Mouse (Mus musculus) forebrain, embryonic 16.5 days (tissue): Measurements from ENCODE around the gene Mzf1. TPM values are rescaled to one million over a fixed set of nuclear protein-coding genes. Genes with fewer than 3 reads are reported as not detected.

ENCODE experiments used
- ATAC-seq: fragments of 200-750 bp; cut with Nextera tagmentation; 2 replicates; pipeline ENCODE4 v1.8.0; 2017; ENCODE audit warnings: mild to moderate bottlenecking, moderate library complexity
- H3K27ac ChIP-seq: fragments of 300-500 bp; sonication (generic); 2 replicates; pipeline ENCODE4 v1.5.1; 2014; ENCODE audit warnings: low read length, control low read depth
- H3K27me3 ChIP-seq: fragments of 300-500 bp; sonication (generic); replicated peaks from 2 replicates; pipeline ENCODE4 v1.6.1; 2014; ENCODE audit warnings: low read length; ENCODE audit not compliant: control insufficient read depth, insufficient read depth
- H3K36me3 ChIP-seq: fragments of 300-500 bp; sonication (generic); 2 replicates; pipeline ENCODE4 v1.6.1; 2014; ENCODE audit not compliant: control insufficient read depth, insufficient read depth
- H3K4me1 ChIP-seq: fragments of 300-500 bp; sonication (generic); replicated peaks from 2 replicates; pipeline ENCODE4 v1.6.1; 2014; ENCODE audit warnings: low read length; ENCODE audit not compliant: control insufficient read depth, insufficient read depth
- H3K4me2 ChIP-seq: fragments of 300-500 bp; sonication (generic); 2 replicates; pipeline ENCODE4 v1.6.1; 2014; ENCODE audit warnings: mild to moderate bottlenecking, low read length, control low read depth
- H3K4me3 ChIP-seq: fragments of 300-500 bp; sonication (generic); replicated peaks from 2 replicates; pipeline ENCODE4 v1.5.1; 2014; ENCODE audit warnings: mild to moderate bottlenecking, low read length, control low read depth
- H3K9ac ChIP-seq: fragments of 300-500 bp; sonication (generic); replicated peaks from 2 replicates; pipeline ENCODE4 v1.6.1; 2014; ENCODE audit warnings: low read depth, low read length, control low read depth
- H3K9me3 ChIP-seq: fragments of 300-500 bp; sonication (generic); 2 replicates; pipeline ENCODE4 v1.6.1; 2016; ENCODE audit warnings: low read length; ENCODE audit not compliant: control insufficient read depth
- WGBS: fragments of 180-500 bp; shearing (Covaris S2); extraction: QIAGEN DNeasy Blood & Tissue Kit; methylation state at CpG from one replicate; pipeline ENCODE4 v1.1.7; 2014; 5-methylcytosine and 5-hydroxymethylcytosine counted together
- polyA plus RNA-seq: library from polyadenylated mRNA; unstranded; fragments of >200 nt; fragmentation: Nextera tagmentation; extraction: Ambion mirVana; gene quantifications from 2 replicates; pipeline ENCODE4 v1.2.1, GENCODE M21; 2015

Mzf1 gene
- polyA plus RNA-seq, 1 experiment from 2014 or later = 10.6 TPM

DNA sequence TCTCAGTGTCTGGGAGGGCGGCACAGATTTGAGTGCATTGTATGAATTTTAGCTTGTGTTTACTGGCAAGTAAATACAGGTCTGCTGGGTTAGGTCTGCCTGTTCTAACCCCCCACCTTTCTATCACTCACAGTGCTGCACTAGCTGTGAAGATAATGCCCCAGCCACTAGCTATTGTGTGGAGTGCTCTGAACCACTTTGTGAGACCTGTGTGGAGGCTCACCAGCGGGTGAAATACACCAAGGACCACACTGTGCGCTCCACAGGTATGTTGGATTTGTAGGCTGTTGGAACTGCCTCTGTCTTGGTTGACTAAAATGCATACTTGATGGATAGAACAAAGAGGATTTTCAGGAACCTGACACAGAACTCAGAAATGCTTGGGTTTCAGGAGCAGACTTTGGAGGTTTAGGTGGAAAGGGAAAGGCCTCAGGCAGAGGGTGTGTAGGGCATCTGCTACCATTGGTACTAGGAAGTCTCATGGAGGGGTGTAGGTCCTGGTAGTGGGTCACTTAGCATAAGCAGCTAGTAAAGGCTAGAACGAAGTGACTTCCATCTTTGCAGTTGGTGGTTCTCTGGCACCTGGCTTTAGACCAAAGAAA, 29.0 kb downstream of the Mzf1 start:
- no peak for ATAC-seq
- Histone ChIP-seq H3K36me3 (peaks cover 45% of the 10 kb centered on the region), H3K9ac (peak overlapping the region; percentile 90), H3K4me3 (peak overlapping the region; percentile 90), H3K4me2 (peak overlapping the region; percentile 97), H3K9me3 (no peaks in the 10 kb centered on the region), H3K4me1 (peaks cover 28% of the 10 kb centered on the region), H3K27me3 (no peaks in the 10 kb centered on the region), H3K27ac (no peak overlapping the region)
- 29% methylated on average over 4 of the region's 4 CpGs for WGBS

DNA sequence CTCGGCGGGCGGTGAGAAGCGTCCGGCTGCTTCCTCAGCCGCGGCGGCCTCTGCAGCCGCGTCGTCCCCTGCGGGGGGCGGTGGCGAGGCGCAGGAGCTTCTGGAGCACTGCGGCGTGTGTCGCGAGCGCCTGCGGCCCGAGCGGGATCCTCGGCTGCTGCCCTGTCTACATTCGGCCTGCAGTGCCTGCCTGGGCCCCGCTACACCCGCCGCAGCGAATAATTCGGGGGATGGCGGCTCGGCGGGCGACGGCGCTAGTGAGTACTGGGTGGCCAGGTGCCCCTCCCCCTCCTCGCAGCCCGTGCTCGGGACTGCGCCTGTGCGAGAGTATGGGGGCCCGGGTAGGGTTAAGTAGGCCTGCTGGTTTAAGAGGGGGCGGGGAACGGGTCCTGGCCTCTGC, 29.8 kb downstream of the Mzf1 start:
- peak; percentile 54 for ATAC-seq

DNA sequence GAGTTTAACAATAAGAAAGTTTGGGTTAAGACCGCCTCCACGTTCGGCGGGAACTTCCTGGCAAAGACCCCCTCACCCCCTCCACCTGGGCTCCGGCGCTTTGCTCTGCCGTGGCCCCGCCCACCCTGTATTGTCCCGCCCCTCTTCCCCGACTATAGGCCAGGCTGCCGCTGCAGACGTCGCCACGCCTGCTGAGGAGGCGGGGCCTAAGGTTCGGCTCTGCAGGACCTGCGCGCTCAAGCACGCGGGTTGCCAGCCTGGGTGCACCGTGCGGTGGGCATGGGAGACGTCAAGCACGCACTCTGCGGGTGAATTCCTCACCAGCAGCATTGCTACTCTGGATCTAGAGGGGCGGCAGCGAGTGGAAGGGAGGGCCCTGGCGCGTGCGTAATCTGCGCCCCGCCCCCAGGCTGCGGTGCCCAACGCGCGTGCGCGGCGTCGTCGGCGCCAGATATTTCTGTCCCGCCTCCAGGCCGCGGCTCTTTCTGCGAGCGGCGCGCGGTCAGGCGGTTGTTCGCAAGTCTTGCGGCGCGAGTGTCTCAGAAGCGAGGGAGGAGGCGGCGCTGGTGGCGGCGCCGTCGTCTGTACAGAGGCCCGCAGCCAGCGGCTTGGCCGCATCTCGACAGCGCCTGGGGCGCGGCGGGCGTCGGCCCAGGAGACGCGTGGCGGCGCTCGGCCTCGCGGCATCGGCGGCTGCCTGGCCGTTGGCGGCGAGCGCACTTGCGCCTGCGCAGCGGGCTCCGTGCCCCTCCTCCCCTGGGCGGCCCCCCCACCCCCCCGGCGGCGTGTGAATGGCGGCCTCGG, 30.4 kb downstream of the Mzf1 start:
- Histone ChIP-seq H3K4me3 (peak overlapping the region; percentile 90), H3K9me3 (no peaks in the 10 kb centered on the region), H3K9ac (peak overlapping the region; percentile 90), H3K4me1 (peaks cover 28% of the 10 kb centered on the region), H3K4me2 (peak overlapping the region; percentile 97), H3K27ac (peak overlapping the region; percentile 100), H3K36me3 (peaks cover 30% of the 10 kb centered on the region), H3K27me3 (no peaks in the 10 kb centered on the region)
- WGBS = under 1% methylated on average over 92 of the region's 95 CpGs
- peak; percentile 89 for ATAC-seq

More for the DNA sequence above, 29.8 kb downstream of the Mzf1 start:
- Histone ChIP-seq H3K4me1 (peaks cover 28% of the 10 kb centered on the region), H3K4me2 (peak overlapping the region; percentile 97), H3K9me3 (no peaks in the 10 kb centered on the region), H3K36me3 (peaks cover 37% of the 10 kb centered on the region), H3K27me3 (no peaks in the 10 kb centered on the region), H3K4me3 (peak overlapping the region; percentile 90), H3K27ac (peak overlapping the region; percentile 100), H3K9ac (peak overlapping the region; percentile 90)
- 0% methylated on average over 39 of the region's 44 CpGs for WGBS

DNA sequence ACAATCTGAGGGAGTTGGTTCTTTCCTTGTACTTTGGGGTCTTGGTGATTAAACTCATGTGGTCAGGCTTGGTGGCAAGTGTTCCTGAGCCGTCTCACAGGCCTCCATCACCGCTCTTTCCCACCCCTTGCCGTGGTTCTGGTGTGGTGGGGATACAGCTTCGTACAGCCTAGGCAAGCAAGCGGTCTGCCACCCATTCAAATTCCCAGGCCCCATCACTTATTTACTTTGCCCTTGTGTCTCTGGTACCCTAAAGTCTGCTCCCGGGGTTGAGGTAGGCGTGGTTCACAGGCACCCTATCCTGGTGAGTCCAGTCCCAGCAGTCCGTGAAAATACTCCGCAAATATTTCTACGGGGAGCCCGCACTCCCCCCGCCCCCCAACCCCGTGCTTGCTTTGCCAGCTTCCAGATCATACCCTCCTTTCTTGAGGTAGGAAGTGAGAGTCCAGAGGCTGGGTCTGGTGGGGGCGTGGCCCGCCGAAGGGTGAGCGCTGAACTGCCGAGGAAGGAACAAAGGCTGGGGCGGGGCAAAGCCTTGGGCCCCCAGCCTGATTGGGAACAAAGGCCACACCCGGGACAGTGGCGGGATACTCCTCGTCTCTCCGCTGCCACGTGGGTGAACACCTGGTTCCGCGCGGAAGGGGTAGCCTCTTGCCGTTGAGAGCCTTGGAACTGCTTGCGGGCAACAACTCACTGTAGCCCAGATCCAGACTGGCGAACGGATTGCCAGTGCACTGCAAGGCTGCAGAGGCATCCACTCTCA, 31.6 kb downstream of the Mzf1 start:
- H3K4me2 ChIP-seq = peak overlapping the region; percentile 97
- WGBS = 4% methylated on average over 31 of the region's 31 CpGs
- peak; percentile 16 for ATAC-seq

GRCm38 (mm10) chr7:13015217-13015616, 39.3 kb downstream of the Mzf1 start:
- no peak for ATAC-seq
- Histone ChIP-seq H3K9ac (no peak overlapping the region), H3K27ac (no peak overlapping the region), H3K36me3 (no peaks in the 10 kb centered on the region), H3K4me2 (no peak overlapping the region), H3K4me3 (no peak overlapping the region), H3K27me3 (no peaks in the 10 kb centered on the region), H3K4me1 (peaks cover 5% of the 10 kb centered on the region), H3K9me3 (no peaks in the 10 kb centered on the region)
- 91% methylated on average over 1 of the region's 1 CpGs for WGBS

More for the DNA sequence above, 31.6 kb downstream of the Mzf1 start:
- Histone ChIP-seq H3K9ac (peak overlapping the region; percentile 52), H3K9me3 (no peaks in the 10 kb centered on the region), H3K36me3 (peaks cover 18% of the 10 kb centered on the region), H3K27me3 (no peaks in the 10 kb centered on the region), H3K27ac (peak overlapping the region; percentile 100), H3K4me3 (peak overlapping the region; percentile 90), H3K4me1 (peaks cover 28% of the 10 kb centered on the region)

- Histone ChIP-seq H3K4me2 (no peak overlapping the region), H3K9ac (no peak overlapping the region), H3K4me3 (no peak overlapping the region), H3K9me3 (no peaks in the 10 kb centered on the region), H3K27me3 (no peaks in the 10 kb centered on the region), H3K4me1 (peaks cover 7% of the 10 kb centered on the region), H3K27ac (no peak overlapping the region), H3K36me3 (no peaks in the 10 kb centered on the region)
- ATAC-seq = no peak
- 46% methylated on average over 6 of the region's 6 CpGs for WGBS
Observed at GRCm38 (mm10) chr7:13014275-13014839, 40.2 kb downstream of the Mzf1 start.

- H3K27me3 ChIP-seq = no peaks in the 10 kb centered on the region
- no peak overlapping the region for H3K4me2 ChIP-seq
- H3K36me3 ChIP-seq = no peaks in the 10 kb centered on the region
- no peak for ATAC-seq
- H3K4me3 ChIP-seq = no peak overlapping the region
- H3K9ac ChIP-seq = no peak overlapping the region
- 60% methylated on average over 4 of the region's 4 CpGs for WGBS
- H3K9me3 ChIP-seq = no peaks in the 10 kb centered on the region
- H3K27ac ChIP-seq = no peak overlapping the region
- H3K4me1 ChIP-seq = peaks cover 10% of the 10 kb centered on the region
Observed at GRCm38 (mm10) chr7:13013671-13014070, 40.9 kb downstream of the Mzf1 start.

- peaks cover 21% of the 10 kb centered on the region for H3K4me1 ChIP-seq
- peak within 1 kb of the TSS; percentile 49 for H3K4me3 ChIP-seq
- no peaks in the 10 kb centered on the region for H3K27me3 ChIP-seq
- peak within 1 kb of the TSS; percentile 59 for H3K9ac ChIP-seq
- H3K9me3 ChIP-seq = no peaks in the 10 kb centered on the region
- H3K36me3 ChIP-seq = no peaks in the 10 kb centered on the region
- no peak for ATAC-seq
- peak within 1 kb of the TSS; percentile 85 for H3K27ac ChIP-seq
- 11% methylated on average over 26 of the region's 26 CpGs for WGBS
- peak within 1 kb of the TSS; percentile 59 for H3K4me2 ChIP-seq
Observed at GRCm38 (mm10) chr7:13010005-13010908, 44.3 kb downstream of the Mzf1 start, which contains the start of gene Zbtb45. Gene Zbtb45, minus strand, starts transcription at chr7:13010034.
